Mouse (Mus musculus): ENCODE measurements around the gene Srrt. TPM values are rescaled to one million over a fixed set of nuclear protein-coding genes. Genes with fewer than 3 reads are reported as not detected.
A peak's percentile ranks its signal among the peaks of the same experiment; 100 is the strongest.

Gene Srrt
- polyA plus RNA-seq, 1 experiment = 178 TPM

GRCm38 (mm10) chr5:137343412-137343811, 35.9 kb upstream of the Srrt start:
- TF ChIP-seq CTCF (IDR thresholded peaks at IDR 0.05; ENCODE audit: control insufficient read depth, insufficient read depth, insufficient replicate concordance, low read depth, low read length) (no peak), POLR2A (IDR thresholded peaks at IDR 0.05; ENCODE audit: control insufficient read depth, low read depth, low read length) (no peak)
- H3K27ac ChIP-seq (ENCODE audit: control insufficient read depth, insufficient read depth, low read depth, low read length) = no peak overlapping the region
- H3K36me3 ChIP-seq (ENCODE audit: control insufficient read depth, insufficient read depth, low read length) = no peaks in the 10 kb centered on the region
- H3K27me3 ChIP-seq (ENCODE audit: control insufficient read depth, insufficient read depth, low read length) = no peaks in the 10 kb centered on the region
- no peak overlapping the region for H3K4me3 ChIP-seq (ENCODE audit: control insufficient read depth, low read depth, low read length)
- peaks cover 13% of the 10 kb centered on the region for H3K4me1 ChIP-seq (ENCODE audit: control insufficient read depth, insufficient read depth, low read length)

GRCm38 (mm10) chr5:137342407-137343012, 35.0 kb upstream of the Srrt start:
- TF ChIP-seq POLR2A (IDR thresholded peaks at IDR 0.05; ENCODE audit: control insufficient read depth, low read depth, low read length) (no peak), CTCF (IDR thresholded peaks at IDR 0.05; ENCODE audit: control insufficient read depth, insufficient read depth, insufficient replicate concordance, low read depth, low read length) (no peak)
- Histone ChIP-seq H3K4me1 (ENCODE audit: control insufficient read depth, insufficient read depth, low read length) (peaks cover 13% of the 10 kb centered on the region), H3K36me3 (ENCODE audit: control insufficient read depth, insufficient read depth, low read length) (no peaks in the 10 kb centered on the region), H3K4me3 (ENCODE audit: control insufficient read depth, low read depth, low read length) (no peak overlapping the region), H3K27ac (ENCODE audit: control insufficient read depth, insufficient read depth, low read depth, low read length) (no peak overlapping the region), H3K27me3 (ENCODE audit: control insufficient read depth, insufficient read depth, low read length) (no peaks in the 10 kb centered on the region)

GRCm38 (mm10) chr5:137340222-137340621, 32.7 kb upstream of the Srrt start:
- no peak overlapping the region for H3K27ac ChIP-seq (ENCODE audit: control insufficient read depth, insufficient read depth, low read depth, low read length)
- TF ChIP-seq POLR2A (IDR thresholded peaks at IDR 0.05; ENCODE audit: control insufficient read depth, low read depth, low read length) = no peak
- no peak for TF ChIP-seq CTCF (IDR thresholded peaks at IDR 0.05; ENCODE audit: control insufficient read depth, insufficient read depth, insufficient replicate concordance, low read depth, low read length)
- peaks cover 13% of the 10 kb centered on the region for H3K4me1 ChIP-seq (ENCODE audit: control insufficient read depth, insufficient read depth, low read length)
- H3K27me3 ChIP-seq (ENCODE audit: control insufficient read depth, insufficient read depth, low read length) = no peaks in the 10 kb centered on the region
- H3K4me3 ChIP-seq (ENCODE audit: control insufficient read depth, low read depth, low read length) = no peak overlapping the region
- no peaks in the 10 kb centered on the region for H3K36me3 ChIP-seq (ENCODE audit: control insufficient read depth, insufficient read depth, low read length)

GRCm38 (mm10) chr5:137339290-137339979, 32.0 kb upstream of the Srrt start:
- no peaks in the 10 kb centered on the region for H3K36me3 ChIP-seq (ENCODE audit: control insufficient read depth, insufficient read depth, low read length)
- no peak for TF ChIP-seq CTCF (IDR thresholded peaks at IDR 0.05; ENCODE audit: control insufficient read depth, insufficient read depth, insufficient replicate concordance, low read depth, low read length)
- no peak for TF ChIP-seq POLR2A (IDR thresholded peaks at IDR 0.05; ENCODE audit: control insufficient read depth, low read depth, low read length)

GRCm38 (mm10) chr5:137338663-137339289, 31.3 kb upstream of the Srrt start:
- H3K27ac ChIP-seq (ENCODE audit: control insufficient read depth, insufficient read depth, low read depth, low read length) = peak overlapping the region; percentile 72
- peaks cover 13% of the 10 kb centered on the region for H3K4me1 ChIP-seq (ENCODE audit: control insufficient read depth, insufficient read depth, low read length)
- no peaks in the 10 kb centered on the region for H3K27me3 ChIP-seq (ENCODE audit: control insufficient read depth, insufficient read depth, low read length)
- TF ChIP-seq POLR2A (IDR thresholded peaks at IDR 0.05; ENCODE audit: control insufficient read depth, low read depth, low read length) = no peak
- TF ChIP-seq CTCF (IDR thresholded peaks at IDR 0.05; ENCODE audit: control insufficient read depth, insufficient read depth, insufficient replicate concordance, low read depth, low read length) = no peak
- H3K4me3 ChIP-seq (ENCODE audit: control insufficient read depth, low read depth, low read length) = peak overlapping the region; percentile 82
- no peaks in the 10 kb centered on the region for H3K36me3 ChIP-seq (ENCODE audit: control insufficient read depth, insufficient read depth, low read length)

More at GRCm38 (mm10) chr5:137339290-137339979, 32.0 kb upstream of the Srrt start:
- no peak overlapping the region for H3K27ac ChIP-seq (ENCODE audit: control insufficient read depth, insufficient read depth, low read depth, low read length)
- H3K4me1 ChIP-seq (ENCODE audit: control insufficient read depth, insufficient read depth, low read length) = peaks cover 13% of the 10 kb centered on the region
- H3K4me3 ChIP-seq (ENCODE audit: control insufficient read depth, low read depth, low read length) = no peak overlapping the region
- no peaks in the 10 kb centered on the region for H3K27me3 ChIP-seq (ENCODE audit: control insufficient read depth, insufficient read depth, low read length)

- Histone ChIP-seq H3K27me3 (ENCODE audit: control insufficient read depth, insufficient read depth, low read length) (no peaks in the 10 kb centered on the region), H3K4me3 (ENCODE audit: control insufficient read depth, low read depth, low read length) (peak overlapping the region; percentile 82), H3K27ac (ENCODE audit: control insufficient read depth, insufficient read depth, low read depth, low read length) (peak overlapping the region; percentile 72), H3K4me1 (ENCODE audit: control insufficient read depth, insufficient read depth, low read length) (peaks cover 13% of the 10 kb centered on the region), H3K36me3 (ENCODE audit: control insufficient read depth, insufficient read depth, low read length) (no peaks in the 10 kb centered on the region)
- peak; percentile 57; the same call in 1 of the 2 replicates for TF ChIP-seq POLR2A (IDR thresholded peaks at IDR 0.05; ENCODE audit: control insufficient read depth, low read depth, low read length)
- TF ChIP-seq CTCF (IDR thresholded peaks at IDR 0.05; ENCODE audit: control insufficient read depth, insufficient read depth, insufficient replicate concordance, low read depth, low read length) = no peak
Observed at GRCm38 (mm10) chr5:137338256-137338655, 30.8 kb upstream of the Srrt start.

- Histone ChIP-seq H3K4me3 (ENCODE audit: control insufficient read depth, low read depth, low read length) (no peak overlapping the region), H3K4me1 (ENCODE audit: control insufficient read depth, insufficient read depth, low read length) (peaks cover 13% of the 10 kb centered on the region)
Observed at GRCm38 (mm10) chr5:137337190-137337589, 29.7 kb upstream of the Srrt start.

More at GRCm38 (mm10) chr5:137337190-137337589, 29.7 kb upstream of the Srrt start:
- no peak overlapping the region for H3K27ac ChIP-seq (ENCODE audit: control insufficient read depth, insufficient read depth, low read depth, low read length)
- no peaks in the 10 kb centered on the region for H3K36me3 ChIP-seq (ENCODE audit: control insufficient read depth, insufficient read depth, low read length)
- no peak for TF ChIP-seq CTCF (IDR thresholded peaks at IDR 0.05; ENCODE audit: control insufficient read depth, insufficient read depth, insufficient replicate concordance, low read depth, low read length)
- no peak for TF ChIP-seq POLR2A (IDR thresholded peaks at IDR 0.05; ENCODE audit: control insufficient read depth, low read depth, low read length)
- H3K27me3 ChIP-seq (ENCODE audit: control insufficient read depth, insufficient read depth, low read length) = no peaks in the 10 kb centered on the region
